Mouse (Mus musculus) ES-E14 (cell line): Measurements from ENCODE around the gene Hbp1.

Source experiments
- CHD2 ChIP-seq: IDR thresholded peaks from 2 replicates; pipeline ENCODE4 v1.6.1; 2014; ENCODE audit warnings: mild to moderate bottlenecking, low read depth, low read length, inconsistent platforms
- HCFC1 ChIP-seq: IDR thresholded peaks from 2 replicates; pipeline ENCODE4 v1.6.1; 2012; ENCODE audit warnings: low read length, inconsistent platforms, borderline replicate concordance; ENCODE audit not compliant: insufficient read depth
- ZC3H11A ChIP-seq: IDR thresholded peaks from 2 replicates; pipeline ENCODE4 v1.6.1; 2012; ENCODE audit warnings: low read depth, mild to moderate bottlenecking, inconsistent platforms, low read length, borderline replicate concordance

DNA sequence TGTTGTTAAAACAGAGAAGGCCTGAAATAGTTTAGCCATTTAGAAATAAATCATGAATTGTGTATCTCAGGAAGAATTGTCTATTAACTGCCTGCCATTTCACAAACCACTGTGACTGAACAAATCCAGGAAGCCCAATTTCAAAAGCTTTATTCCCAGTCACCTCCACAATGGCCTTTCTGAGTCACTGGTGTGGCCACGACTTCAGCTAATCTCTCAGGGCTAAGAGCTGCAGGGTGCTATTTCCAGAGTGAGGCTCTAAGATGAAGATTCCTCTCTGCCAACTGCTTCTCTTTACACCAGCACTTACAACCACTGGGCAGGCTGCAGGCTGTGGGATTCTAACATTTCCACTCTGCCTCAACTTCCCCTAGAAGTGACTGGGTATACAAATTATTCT is 18.8 kb upstream of the Hbp1 start:
- TF ChIP-seq CHD2 (no peak), ZC3H11A (no peak), HCFC1 (no peak)
